Mouse (Mus musculus) neural tube, embryonic 12.5 days (tissue): ENCODE measurements around the gene Gm10130. TPM values are rescaled to one million over a fixed set of nuclear protein-coding genes. Genes with fewer than 3 reads are reported as not detected.
"Not testable (repeated sequence)": the region's sequence is repeated elsewhere in the genome, so short reads cannot be mapped to it uniquely, and the experiment has no call there.

Experiments used
- ATAC-seq: fragments of 200-750 bp; cut with Nextera tagmentation; 2 replicates; pipeline ENCODE4 v1.8.0; 2017; ENCODE audit warnings: low read depth, mild to moderate bottlenecking, moderate TSS enrichment, moderate library complexity; ENCODE audit not compliant: low FRiP score
- H3K27ac ChIP-seq: fragments of 300-500 bp; sonication (generic); 2 replicates; pipeline ENCODE4 v1.5.1; 2016
- H3K27me3 ChIP-seq: fragments of 300-500 bp; sonication (generic); replicated peaks from 2 replicates; pipeline ENCODE4 v1.6.1; 2016; ENCODE audit warnings: mild to moderate bottlenecking
- H3K36me3 ChIP-seq: fragments of 300-500 bp; sonication (generic); 2 replicates; pipeline ENCODE4 v1.6.1; 2016; ENCODE audit warnings: mild to moderate bottlenecking
- H3K4me1 ChIP-seq: fragments of 300-500 bp; sonication (generic); 2 replicates; pipeline ENCODE4 v1.6.1; 2016
- H3K4me2 ChIP-seq: fragments of 300-500 bp; sonication (generic); replicated peaks from 2 replicates; pipeline ENCODE4 v1.6.1; 2016; ENCODE audit warnings: mild to moderate bottlenecking
- H3K4me3 ChIP-seq: fragments of 300-500 bp; sonication (generic); 2 replicates; pipeline ENCODE4 v1.5.1; 2016
- H3K9ac ChIP-seq: fragments of 300-500 bp; sonication (generic); 2 replicates; pipeline ENCODE4 v1.6.1; 2016; ENCODE audit warnings: mild to moderate bottlenecking
- H3K9me3 ChIP-seq: fragments of 300-500 bp; sonication (generic); 2 replicates; pipeline ENCODE4 v1.6.1; 2016; ENCODE audit warnings: mild to moderate bottlenecking
- WGBS: fragments of 180-500 bp; shearing (Covaris S2); methylation state at CpG from one replicate; pipeline ENCODE4 v1.1.7; 2016; 5-methylcytosine and 5-hydroxymethylcytosine counted together
- polyA plus RNA-seq: library from polyadenylated mRNA; unstranded; fragments of >200 nt; fragmentation: Nextera tagmentation; extraction: Ambion mirVana; gene quantifications from 2 replicates; pipeline ENCODE4 v1.2.1, GENCODE M21; 2016

The Gm10130 gene
- polyA plus RNA-seq, 1 experiment from 2014 or later: 2.0 TPM

- not testable (repeated sequence) for H3K4me3 ChIP-seq, H3K4me1 ChIP-seq, H3K4me2 ChIP-seq, H3K9ac ChIP-seq, H3K27ac ChIP-seq, ATAC-seq, H3K27me3 ChIP-seq
- Histone ChIP-seq H3K9me3 (peaks cover 18% of the 10 kb centered on the region; the same call in 1 of the 2 replicates), H3K36me3 (peaks cover 20% of the 10 kb centered on the region)
- WGBS: 90% methylated on average over 17 of the region's 17 CpGs
Observed at GRCm38 (mm10) chr2:150412146-150412545, 88.6 kb downstream of the Gm10130 start.

Other genes starting within 250 kb of the Gm10130 start
- 6.8 and 7.8 TPM in 2 replicates for gene Zfp120, start 187.0 kb upstream of the Gm10130 start, polyA plus RNA-seq
- gene Gm10770, start 144.0 kb upstream of the Gm10130 start, polyA plus RNA-seq: not detected in 2 replicates
- gene Gm14139, start 141.9 kb upstream of the Gm10130 start, polyA plus RNA-seq: not detected in 2 replicates
- gene Zfp937, start 105.6 kb upstream of the Gm10130 start, polyA plus RNA-seq: 11.9 and 12.3 TPM in 2 replicates
- gene Gm21994, start 68.1 kb upstream of the Gm10130 start, polyA plus RNA-seq: 4.6 and 5.3 TPM in 2 replicates
- gene Gm14124, start 66.2 kb upstream of the Gm10130 start, polyA plus RNA-seq: not detected in 2 replicates
- 11.9 and 13.7 TPM in 2 replicates for gene 3300002I08Rik, start 39.1 kb downstream of the Gm10130 start, polyA plus RNA-seq
- 8.2 and 9.5 TPM in 2 replicates for gene Zfp442, start 127.8 kb downstream of the Gm10130 start, polyA plus RNA-seq
- gene Zfp345, start 161.4 kb downstream of the Gm10130 start, polyA plus RNA-seq: 0.06 TPM in 1 of 2 replicates, not detected in the other
- 0.20 and 0.28 TPM in 2 replicates for gene Cst7, start 246.7 kb downstream of the Gm10130 start, polyA plus RNA-seq